Mouse (Mus musculus) bone marrow macrophage, adult 2 months (primary cell): ENCODE data around the gene Ubxn11.

ENCODE experiments used
- CTCF ChIP-seq: IDR thresholded peaks from 2 replicates; pipeline ENCODE4 v1.5.1; 2012; ENCODE audit warnings: low read depth, mild to moderate bottlenecking, low read length, moderate library complexity
- POLR2A ChIP-seq: IDR thresholded peaks from 2 replicates; pipeline ENCODE4 v1.6.1; 2012; ENCODE audit warnings: mild to moderate bottlenecking, low read depth, low read length, borderline replicate concordance

DNA sequence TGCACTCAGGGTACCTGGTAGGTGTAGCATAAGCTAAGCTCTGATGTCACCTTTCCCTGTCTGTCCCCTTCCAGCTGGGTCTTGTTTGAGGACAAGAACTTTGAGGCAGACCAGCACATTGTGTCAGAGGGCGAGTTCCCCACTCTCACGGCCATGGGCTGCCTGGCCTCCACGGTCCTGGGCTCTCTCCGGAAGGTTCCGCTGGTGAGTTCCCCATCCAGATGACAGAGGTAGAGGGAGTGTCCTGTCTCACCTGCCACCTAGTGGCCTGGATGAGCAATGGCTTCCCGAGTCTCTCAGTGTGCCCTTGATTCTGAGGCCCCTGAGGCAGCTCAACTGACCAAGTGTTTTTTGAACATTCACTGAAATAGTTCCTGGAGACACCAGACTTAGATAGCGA lies 15.0 kb upstream of the Ubxn11 start:
- TF ChIP-seq CTCF (no peak), POLR2A (no peak)
